Mouse (Mus musculus): Measurements from ENCODE around the gene Zeb2. TPM values are rescaled to one million over a fixed set of nuclear protein-coding genes. Genes with fewer than 3 reads are reported as not detected.
"Not testable (repeated sequence)": the region's sequence is repeated elsewhere in the genome, so short reads cannot be mapped to it uniquely, and the experiment has no call there.

Gene Zeb2
- total and polyA plus RNA-seq, 2 experiments from 2014 or later: 50.6 to 150 TPM

GRCm38 (mm10) chr2:45112891-45113683, 4.1 kb downstream of the Zeb2 start:
- Histone ChIP-seq H3K9me3 (ENCODE audit: low read length) (no peaks in the 10 kb centered on the region), H3K27ac (ENCODE audit: low read depth, low read length) (peak overlapping the region; percentile 98), H3K36me3 (ENCODE audit: insufficient read depth) (no peaks in the 10 kb centered on the region), H3K9ac (peak overlapping the region; percentile 95), H3K4me1 (ENCODE audit: insufficient read depth) (0 out of 2 replicates have a peak, but pooled peaks cover 3% of the 10 kb centered on the region), H3K4me2 (ENCODE audit: low read depth) (peak overlapping the region; percentile 69), H3K4me3 (ENCODE audit: low read depth, low read length) (peak overlapping the region; percentile 56), H3K27me3 (ENCODE audit: insufficient read depth, low read length) (no peaks in the 10 kb centered on the region)
- DNase-seq (peak; percentile 90), ATAC-seq (peak; percentile 57)
- WGBS: 1% methylated on average over 23 of the region's 25 CpGs
- peak; percentile 74 for TF ChIP-seq CTCF (IDR thresholded peaks at IDR 0.05; ENCODE audit: low read depth)

GRCm38 (mm10) chr2:45112021-45112747, 5.0 kb downstream of the Zeb2 start:
- Histone ChIP-seq H3K4me2 (ENCODE audit: low read depth) (peak overlapping the region; percentile 69), H3K27me3 (ENCODE audit: insufficient read depth, low read length) (no peaks in the 10 kb centered on the region), H3K9me3 (ENCODE audit: low read length) (no peaks in the 10 kb centered on the region), H3K4me1 (ENCODE audit: insufficient read depth) (0 out of 2 replicates have a peak, but pooled peaks cover 3% of the 10 kb centered on the region), H3K4me3 (ENCODE audit: low read depth, low read length) (peak overlapping the region; percentile 56), H3K9ac (peak overlapping the region; percentile 95), H3K36me3 (ENCODE audit: insufficient read depth) (no peaks in the 10 kb centered on the region), H3K27ac (ENCODE audit: low read depth, low read length) (peak overlapping the region; percentile 98)
- no peak for ATAC-seq
- TF ChIP-seq CTCF (IDR thresholded peaks at IDR 0.05; ENCODE audit: low read depth): no peak
- DNase-seq: peak; percentile 34
- 6% methylated on average over 9 of the region's 9 CpGs for WGBS

GRCm38 (mm10) chr2:45111571-45111970, 5.6 kb downstream of the Zeb2 start:
- not testable (repeated sequence) for ATAC-seq; H3K27me3 ChIP-seq (ENCODE audit: insufficient read depth, low read length); H3K9me3 ChIP-seq (ENCODE audit: low read length); H3K4me1 ChIP-seq (ENCODE audit: insufficient read depth); H3K36me3 ChIP-seq (ENCODE audit: insufficient read depth)
- Histone ChIP-seq H3K27ac (ENCODE audit: low read depth, low read length) (peak overlapping the region; percentile 98), H3K9ac (peak overlapping the region; percentile 95), H3K4me2 (ENCODE audit: low read depth) (peak overlapping the region; percentile 69), H3K4me3 (ENCODE audit: low read depth, low read length) (peak overlapping the region; percentile 56)
- DNase-seq: peak; percentile 49
- WGBS: 3% methylated on average over 3 of the region's 3 CpGs

GRCm38 (mm10) chr2:45110757-45111411, 6.3 kb downstream of the Zeb2 start:
- Histone ChIP-seq H3K36me3 (ENCODE audit: insufficient read depth) (no peaks in the 10 kb centered on the region), H3K4me2 (ENCODE audit: low read depth) (peak overlapping the region; percentile 69), H3K9me3 (ENCODE audit: low read length) (no peaks in the 10 kb centered on the region), H3K4me3 (ENCODE audit: low read depth, low read length) (peak overlapping the region; percentile 56), H3K9ac (peak overlapping the region; percentile 95), H3K27ac (ENCODE audit: low read depth, low read length) (peak overlapping the region; percentile 98), H3K27me3 (ENCODE audit: insufficient read depth, low read length) (no peaks in the 10 kb centered on the region), H3K4me1 (ENCODE audit: insufficient read depth) (peaks cover 9% of the 10 kb centered on the region; the same call in 1 of the 2 replicates)
- peak; percentile 70 for DNase-seq
- ATAC-seq: peak; percentile 0; the same call in 1 of the 2 replicates
- 1% methylated on average over 20 of the region's 20 CpGs for WGBS
- no peak for TF ChIP-seq CTCF (IDR thresholded peaks at IDR 0.05; ENCODE audit: low read depth)

GRCm38 (mm10) chr2:45109951-45110756, 7.0 kb downstream of the Zeb2 start:
- no peak for TF ChIP-seq CTCF (IDR thresholded peaks at IDR 0.05; ENCODE audit: low read depth)
- peak overlapping the region; percentile 56 for H3K4me3 ChIP-seq (ENCODE audit: low read depth, low read length)
- peak overlapping the region; percentile 95 for H3K9ac ChIP-seq
- no peaks in the 10 kb centered on the region for H3K27me3 ChIP-seq (ENCODE audit: insufficient read depth, low read length)
- H3K4me1 ChIP-seq (ENCODE audit: insufficient read depth): peaks cover 9% of the 10 kb centered on the region; the same call in 1 of the 2 replicates
- peak; percentile 2; the same call in 1 of the 2 replicates for ATAC-seq
- WGBS: 2% methylated on average over 53 of the region's 54 CpGs
- H3K27ac ChIP-seq (ENCODE audit: low read depth, low read length): peak overlapping the region; percentile 98
- DNase-seq: peak; percentile 70
- H3K36me3 ChIP-seq (ENCODE audit: insufficient read depth): no peaks in the 10 kb centered on the region
- no peaks in the 10 kb centered on the region for H3K9me3 ChIP-seq (ENCODE audit: low read length)
- peak overlapping the region; percentile 69 for H3K4me2 ChIP-seq (ENCODE audit: low read depth)

Data from forebrain, postnatal 0 days (tissue).